Mouse (Mus musculus) neural tube, embryonic 14.5 days (tissue): ENCODE data around the gene Actl6a. TPM values are rescaled to one million over a fixed set of nuclear protein-coding genes. Genes with fewer than 3 reads are reported as not detected.

Experiments
- ATAC-seq: fragments of 200-750 bp; cut with Nextera tagmentation; 2 replicates; pipeline ENCODE4 v1.8.0; 2017; ENCODE audit warnings: low read depth, mild to moderate bottlenecking, moderate TSS enrichment, moderate library complexity
- H3K27ac ChIP-seq: fragments of 300-500 bp; sonication (generic); 2 replicates; pipeline ENCODE4 v1.5.1; 2014; ENCODE audit warnings: low read depth, mild to moderate bottlenecking, control low read depth, low read length, moderate library complexity, mixed read lengths
- H3K27me3 ChIP-seq: fragments of 300-500 bp; sonication (generic); 2 replicates; pipeline ENCODE4 v1.6.1; 2014; ENCODE audit warnings: low read length; ENCODE audit not compliant: control insufficient read depth, insufficient read depth
- H3K36me3 ChIP-seq: fragments of 300-500 bp; sonication (generic); 2 replicates; pipeline ENCODE4 v1.6.1; 2014; ENCODE audit warnings: low read length, mixed read lengths; ENCODE audit not compliant: control insufficient read depth, insufficient read depth
- H3K4me1 ChIP-seq: fragments of 300-500 bp; sonication (generic); 2 replicates; pipeline ENCODE4 v1.6.1; 2014; ENCODE audit warnings: low read length; ENCODE audit not compliant: control insufficient read depth, insufficient read depth
- H3K4me2 ChIP-seq: fragments of 300-500 bp; sonication (generic); 2 replicates; pipeline ENCODE4 v1.6.1; 2014; ENCODE audit warnings: mild to moderate bottlenecking, low read depth, low read length, control low read depth
- H3K4me3 ChIP-seq: fragments of 300-500 bp; sonication (generic); 2 replicates; pipeline ENCODE4 v1.5.1; 2014; ENCODE audit warnings: low read depth, low read length, control low read depth, mixed read lengths
- H3K9ac ChIP-seq: fragments of 300-500 bp; sonication (generic); replicated peaks from 2 replicates; pipeline ENCODE4 v1.6.1; 2014; ENCODE audit warnings: low read depth, mild to moderate bottlenecking, control low read depth, low read length, mixed read lengths
- H3K9me3 ChIP-seq: fragments of 300-500 bp; sonication (generic); 2 replicates; pipeline ENCODE4 v1.6.1; 2016; ENCODE audit warnings: low read length; ENCODE audit not compliant: control insufficient read depth
- WGBS: fragments of 180-500 bp; shearing (Covaris S2); extraction: QIAGEN DNeasy Blood & Tissue Kit; methylation state at CpG from one replicate; pipeline ENCODE4 v1.1.7; 2014; 5-methylcytosine and 5-hydroxymethylcytosine counted together
- polyA plus RNA-seq: library from polyadenylated mRNA; unstranded; fragments of >200 nt; fragmentation: Nextera tagmentation; extraction: Ambion mirVana; gene quantifications from 2 replicates; pipeline ENCODE4 v1.2.1, GENCODE M21; 2014

The Actl6a gene
- polyA plus RNA-seq, 1 experiment from 2014 or later = 57.5 TPM

DNA sequence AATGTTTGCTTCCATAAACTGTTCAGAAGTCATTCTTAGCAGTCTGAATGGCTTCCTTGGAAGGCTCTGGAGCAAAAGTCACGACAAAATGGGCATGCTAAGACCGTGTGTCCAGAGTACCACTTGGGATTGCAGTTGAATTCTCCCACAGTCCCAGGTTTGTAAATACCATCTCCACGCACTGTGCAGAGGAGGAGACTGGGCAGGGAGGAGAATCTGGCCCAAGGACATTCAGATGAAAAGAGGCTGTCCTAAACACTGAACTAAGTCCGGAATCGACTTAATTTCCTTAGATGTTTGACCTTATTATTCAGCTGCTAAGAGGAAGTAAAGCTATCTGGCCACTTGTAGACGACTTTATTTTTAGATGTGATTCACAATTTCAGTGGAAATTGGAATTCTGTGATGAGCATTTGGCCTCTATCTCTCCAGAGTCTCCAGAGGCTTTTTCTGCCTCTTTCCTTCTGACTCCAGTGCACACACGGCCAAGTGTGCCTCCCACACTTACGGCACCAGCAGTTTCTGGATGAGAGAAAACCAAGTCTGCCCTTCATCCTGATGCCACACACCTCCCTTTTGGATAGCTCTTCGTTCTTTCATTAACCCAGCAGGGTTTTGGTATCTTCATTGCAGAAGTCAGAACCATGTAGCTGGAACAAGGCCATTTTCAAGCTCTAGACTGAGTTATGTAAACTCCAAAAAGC is 37.7 kb upstream of the Actl6a start:
- H3K27ac ChIP-seq = no peak overlapping the region
- no peak for ATAC-seq

DNA sequence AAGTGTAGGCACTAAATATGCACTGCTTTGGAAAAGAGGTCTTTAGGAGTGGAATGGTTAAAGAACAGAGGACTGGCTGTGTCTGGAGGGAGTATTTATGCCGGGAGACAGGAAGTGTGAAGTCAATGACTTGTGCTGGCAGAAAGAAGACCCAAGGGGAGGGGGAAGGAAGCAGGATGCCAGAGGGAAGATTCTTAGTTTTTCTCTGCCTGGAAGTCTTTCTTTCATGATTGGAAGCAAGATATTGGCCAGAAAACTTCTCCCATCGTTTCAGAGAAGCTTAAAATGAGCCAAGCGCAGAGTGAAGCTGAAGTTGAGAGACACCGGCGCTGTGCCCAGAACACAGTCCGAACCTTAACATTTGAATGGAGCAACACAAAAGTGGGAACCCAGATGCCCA is 36.9 kb upstream of the Actl6a start:
- Histone ChIP-seq H3K9ac (no peak overlapping the region), H3K36me3 (no peaks in the 10 kb centered on the region), H3K9me3 (no peaks in the 10 kb centered on the region), H3K4me3 (no peak overlapping the region), H3K4me2 (no peak overlapping the region), H3K27ac (no peak overlapping the region), H3K27me3 (no peaks in the 10 kb centered on the region), H3K4me1 (no peaks in the 10 kb centered on the region)
- no peak for ATAC-seq
- WGBS = 76% methylated on average over 6 of the region's 6 CpGs

More for the DNA sequence above, 37.7 kb upstream of the Actl6a start:
- H3K4me1 ChIP-seq = no peaks in the 10 kb centered on the region
- no peaks in the 10 kb centered on the region for H3K36me3 ChIP-seq
- no peaks in the 10 kb centered on the region for H3K9me3 ChIP-seq
- no peak overlapping the region for H3K9ac ChIP-seq
- H3K27me3 ChIP-seq = no peaks in the 10 kb centered on the region
- no peak overlapping the region for H3K4me2 ChIP-seq
- H3K4me3 ChIP-seq = no peak overlapping the region
- WGBS = 77% methylated on average over 9 of the region's 9 CpGs

DNA sequence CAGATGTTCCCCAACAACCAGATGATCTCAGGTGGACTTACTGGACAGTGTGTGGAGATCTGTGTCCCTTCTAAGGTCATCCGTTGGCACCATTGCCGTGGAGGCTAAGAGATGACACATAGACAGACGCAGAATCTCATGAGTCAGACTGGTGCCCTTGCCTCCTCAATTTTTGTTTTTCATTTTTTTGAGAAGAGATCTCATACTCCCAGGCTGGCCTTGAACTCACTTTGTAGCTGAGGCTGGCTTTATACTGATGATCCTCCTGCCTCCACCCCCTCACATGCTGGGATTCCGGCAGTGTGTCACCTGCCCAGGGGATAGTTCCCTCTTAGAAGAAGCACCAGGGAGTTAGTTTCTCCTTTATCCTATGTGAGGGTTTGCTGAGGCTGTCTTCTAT is 35.9 kb upstream of the Actl6a start:
- H3K27ac ChIP-seq = no peak overlapping the region
- no peak for ATAC-seq
- 97% methylated on average over 4 of the region's 4 CpGs for WGBS
- no peak overlapping the region for H3K4me3 ChIP-seq
- no peaks in the 10 kb centered on the region for H3K36me3 ChIP-seq
- no peaks in the 10 kb centered on the region for H3K27me3 ChIP-seq
- no peak overlapping the region for H3K9ac ChIP-seq
- no peaks in the 10 kb centered on the region for H3K4me1 ChIP-seq
- no peak overlapping the region for H3K4me2 ChIP-seq
- no peaks in the 10 kb centered on the region for H3K9me3 ChIP-seq

DNA sequence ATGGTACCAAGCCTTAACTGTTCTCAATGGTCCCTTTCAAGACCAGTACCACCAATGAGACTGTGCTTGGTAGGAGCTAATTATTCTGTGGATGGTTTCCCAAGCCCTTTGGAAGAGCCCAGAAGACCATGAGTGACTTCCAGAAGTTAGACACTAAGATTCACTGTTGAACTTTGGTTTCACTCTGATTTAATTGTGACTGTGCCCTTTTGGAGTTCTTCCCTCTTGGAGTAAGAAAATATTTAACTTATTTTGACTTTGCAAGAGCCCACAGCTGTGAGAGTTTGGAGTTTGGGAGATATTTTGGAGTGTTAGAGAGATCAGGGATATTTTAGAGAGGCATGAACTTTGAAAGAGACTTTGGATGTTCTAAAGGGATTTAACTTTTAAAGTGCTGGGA is 32.9 kb upstream of the Actl6a start:
- H3K27me3 ChIP-seq = no peaks in the 10 kb centered on the region
- H3K9me3 ChIP-seq = no peaks in the 10 kb centered on the region
- H3K27ac ChIP-seq = no peak overlapping the region
- no peak overlapping the region for H3K9ac ChIP-seq
- no peaks in the 10 kb centered on the region for H3K4me1 ChIP-seq
- no peak overlapping the region for H3K4me2 ChIP-seq
- H3K4me3 ChIP-seq = no peak overlapping the region
- H3K36me3 ChIP-seq = no peaks in the 10 kb centered on the region
- no peak for ATAC-seq

DNA sequence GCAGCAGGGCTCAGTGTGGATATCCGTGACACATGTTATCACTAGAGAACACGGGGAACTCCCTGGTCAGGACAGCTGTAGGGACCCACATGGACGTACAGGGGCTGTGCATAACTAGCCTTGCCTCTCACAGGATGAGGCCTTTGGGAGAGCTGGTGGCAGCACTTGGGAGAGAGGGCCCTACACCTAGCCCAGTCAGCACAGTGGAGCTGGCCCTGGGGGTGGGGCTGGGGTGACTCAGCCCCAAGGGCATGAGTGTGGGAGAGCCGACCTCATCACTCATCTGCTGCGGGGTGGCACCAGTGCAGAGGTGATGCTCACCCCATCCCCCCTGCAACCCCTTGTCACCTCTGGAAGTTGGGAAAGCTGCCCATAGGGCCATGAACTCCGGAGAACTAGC is 29.7 kb upstream of the Actl6a start:
- no peaks in the 10 kb centered on the region for H3K9me3 ChIP-seq
- no peaks in the 10 kb centered on the region for H3K27me3 ChIP-seq
- ATAC-seq = no peak
- no peak overlapping the region for H3K27ac ChIP-seq
- no peaks in the 10 kb centered on the region for H3K36me3 ChIP-seq
- H3K9ac ChIP-seq = no peak overlapping the region
- no peaks in the 10 kb centered on the region for H3K4me1 ChIP-seq
- no peak overlapping the region for H3K4me2 ChIP-seq
- no peak overlapping the region for H3K4me3 ChIP-seq
- 94% methylated on average over 6 of the region's 6 CpGs for WGBS

DNA sequence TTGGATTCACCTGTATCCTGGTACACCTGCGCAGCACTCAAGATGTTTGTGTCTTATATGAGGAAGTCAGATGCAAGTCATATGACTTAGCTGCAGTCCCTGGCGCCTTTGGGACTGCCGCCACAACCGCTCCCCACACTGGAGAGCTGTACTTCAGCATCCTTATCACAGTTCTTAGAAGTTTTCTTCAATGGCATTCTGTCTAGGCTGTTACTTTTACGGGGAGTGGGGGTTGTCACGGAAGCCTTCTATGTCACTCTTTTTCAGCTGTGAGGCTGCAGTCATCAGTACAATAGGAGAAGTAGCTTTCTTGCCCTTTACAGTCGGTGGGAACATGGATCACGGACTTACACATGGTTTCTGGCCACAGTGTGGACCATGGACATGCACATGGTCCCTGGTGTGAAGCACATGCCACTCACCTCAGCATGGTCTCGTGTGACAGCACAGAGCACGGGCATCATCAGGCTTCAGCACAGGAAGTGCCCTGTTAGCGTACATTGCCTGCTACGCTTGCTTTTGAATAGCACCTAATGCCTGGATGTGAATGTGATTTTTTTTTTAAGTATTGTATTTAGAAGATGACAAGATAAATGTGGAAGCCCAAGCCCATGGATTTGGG is 23.1 kb upstream of the Actl6a start:
- Histone ChIP-seq H3K9ac (no peak overlapping the region), H3K4me1 (no peaks in the 10 kb centered on the region), H3K4me2 (no peak overlapping the region), H3K9me3 (no peaks in the 10 kb centered on the region), H3K4me3 (no peak overlapping the region), H3K27ac (no peak overlapping the region), H3K36me3 (no peaks in the 10 kb centered on the region), H3K27me3 (no peaks in the 10 kb centered on the region)
- ATAC-seq = no peak
- 81% methylated on average over 11 of the region's 12 CpGs for WGBS

DNA sequence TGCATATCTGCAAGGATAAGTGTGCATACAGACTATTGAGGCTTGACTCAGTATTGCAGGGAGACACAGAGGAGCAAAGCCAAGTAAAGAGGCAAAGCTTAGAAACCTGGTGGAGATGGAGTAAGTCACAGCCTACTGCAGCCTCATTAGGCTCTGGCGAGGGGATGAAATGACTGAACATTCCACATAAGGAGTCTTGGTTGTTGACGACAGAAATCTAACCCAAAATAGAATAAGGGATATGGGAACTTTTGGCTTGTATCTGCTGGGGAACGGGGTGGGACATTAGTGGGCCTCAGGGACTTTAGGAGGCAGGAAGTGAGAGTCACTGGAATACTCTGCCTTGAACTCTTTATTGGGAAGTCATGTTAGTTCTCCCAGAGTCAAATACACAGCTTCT is 21.5 kb upstream of the Actl6a start:
- ATAC-seq = no peak
- Histone ChIP-seq H3K4me3 (no peak overlapping the region), H3K4me2 (no peak overlapping the region), H3K27me3 (no peaks in the 10 kb centered on the region), H3K9ac (no peak overlapping the region), H3K9me3 (no peaks in the 10 kb centered on the region), H3K27ac (no peak overlapping the region), H3K4me1 (no peaks in the 10 kb centered on the region), H3K36me3 (no peaks in the 10 kb centered on the region)
- WGBS = 87% methylated on average over 3 of the region's 3 CpGs

DNA sequence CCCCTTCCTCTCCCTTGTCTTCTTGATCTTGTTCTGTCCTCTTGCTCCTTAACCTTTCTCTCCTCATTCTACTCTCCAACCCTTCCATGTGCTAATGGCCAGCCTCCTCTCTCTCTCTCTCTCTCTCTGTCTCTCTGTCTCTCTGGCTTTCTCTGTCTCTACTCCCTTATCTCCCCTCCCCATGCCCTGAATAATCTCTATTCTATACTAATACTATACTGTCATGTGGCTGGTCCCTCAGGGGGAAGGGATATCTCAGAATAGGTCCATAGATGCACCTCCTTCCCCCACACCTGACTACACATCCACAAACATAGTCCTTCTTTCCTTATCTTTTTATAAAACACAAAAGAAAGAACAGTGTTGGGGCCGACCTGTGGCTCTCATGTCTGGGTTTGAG is 19.6 kb upstream of the Actl6a start:
- Histone ChIP-seq H3K4me1 (no peaks in the 10 kb centered on the region), H3K4me3 (no peak overlapping the region), H3K27ac (no peak overlapping the region), H3K4me2 (no peak overlapping the region), H3K27me3 (no peaks in the 10 kb centered on the region), H3K36me3 (no peaks in the 10 kb centered on the region), H3K9me3 (no peaks in the 10 kb centered on the region), H3K9ac (no peak overlapping the region)
- 69% methylated on average over 1 of the region's 1 CpGs for WGBS
- no peak for ATAC-seq

DNA sequence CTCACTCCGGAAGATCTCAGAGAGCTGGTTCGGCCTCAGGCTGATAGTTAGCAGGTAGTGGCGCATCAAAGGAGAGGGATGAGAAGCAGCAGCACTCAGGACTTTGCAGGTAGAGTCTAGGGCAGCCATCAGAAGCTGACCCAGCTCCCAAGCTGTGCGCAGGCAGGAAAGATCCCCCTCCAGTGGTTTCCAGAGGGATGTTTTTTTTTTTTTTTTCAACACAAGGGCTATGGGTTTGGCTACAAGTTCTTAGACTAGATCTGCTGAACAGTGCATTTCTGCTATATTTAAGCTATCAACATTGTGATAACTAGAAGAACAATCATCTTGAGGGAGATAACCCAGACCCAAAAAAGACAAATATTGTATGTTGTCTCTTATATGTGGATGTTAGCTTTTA is 18.9 kb upstream of the Actl6a start:
- no peak overlapping the region for H3K27ac ChIP-seq
- no peaks in the 10 kb centered on the region for H3K27me3 ChIP-seq
- no peaks in the 10 kb centered on the region for H3K36me3 ChIP-seq
- no peak overlapping the region for H3K9ac ChIP-seq
- no peak overlapping the region for H3K4me3 ChIP-seq
- ATAC-seq = no peak
- H3K4me1 ChIP-seq = no peaks in the 10 kb centered on the region
- H3K4me2 ChIP-seq = no peak overlapping the region
- H3K9me3 ChIP-seq = no peaks in the 10 kb centered on the region
- 79% methylated on average over 4 of the region's 4 CpGs for WGBS
